Mouse (Mus musculus) forebrain, embryonic 14.5 days (tissue): ENCODE measurements around the gene Kcnab1. TPM values are rescaled to one million over a fixed set of nuclear protein-coding genes. Genes with fewer than 3 reads are reported as not detected.

Experiments
- ATAC-seq: fragments of 200-750 bp; cut with Nextera tagmentation; 2 replicates; pipeline ENCODE4 v1.8.0; 2017; ENCODE audit warnings: mild to moderate bottlenecking, moderate library complexity
- DNase-seq: peaks from one replicate; pipeline ENCODE4 v3.0.0-alpha.2; 2015; ENCODE audit warnings: low spot score
- H3K27ac ChIP-seq: fragments of 300-500 bp; sonication (generic); 2 replicates; pipeline ENCODE4 v1.5.1; 2014; ENCODE audit warnings: low read depth, mild to moderate bottlenecking, control low read depth, low read length, moderate library complexity
- H3K27me3 ChIP-seq: fragments of 300-500 bp; sonication (generic); replicated peaks from 2 replicates; pipeline ENCODE4 v1.6.1; 2014; ENCODE audit warnings: low read length, control low read depth, mixed read lengths; ENCODE audit not compliant: control insufficient read depth, insufficient read depth
- H3K36me3 ChIP-seq: fragments of 300-500 bp; sonication (generic); 2 replicates; pipeline ENCODE4 v1.6.1; 2014; ENCODE audit warnings: low read length, control low read depth; ENCODE audit not compliant: control insufficient read depth, insufficient read depth
- H3K4me1 ChIP-seq: fragments of 300-500 bp; sonication (generic); 2 replicates; pipeline ENCODE4 v1.6.1; 2014; ENCODE audit warnings: antibody characterized with exemption, low read length, control low read depth; ENCODE audit not compliant: control insufficient read depth, insufficient read depth
- H3K4me2 ChIP-seq: fragments of 300-500 bp; sonication (generic); 2 replicates; pipeline ENCODE4 v1.6.1; 2014; ENCODE audit warnings: mild to moderate bottlenecking, control low read depth, low read length
- H3K4me3 ChIP-seq: fragments of 300-500 bp; sonication (generic); 2 replicates; pipeline ENCODE4 v1.5.1; 2014; ENCODE audit warnings: low read depth, low read length, control low read depth
- H3K9ac ChIP-seq: fragments of 300-500 bp; sonication (generic); 2 replicates; pipeline ENCODE4 v1.6.1; 2014; ENCODE audit warnings: mild to moderate bottlenecking, low read length, control low read depth, moderate library complexity
- H3K9me3 ChIP-seq: fragments of 300-500 bp; sonication (generic); replicated peaks from 2 replicates; pipeline ENCODE4 v1.6.1; 2016; ENCODE audit warnings: low read length, control low read depth, mixed read lengths; ENCODE audit not compliant: control insufficient read depth
- WGBS: fragments of 180-500 bp; shearing (Covaris S2); extraction: QIAGEN DNeasy Blood & Tissue Kit; methylation state at CpG from one replicate; pipeline ENCODE4 v1.1.7; 2014; 5-methylcytosine and 5-hydroxymethylcytosine counted together
- polyA plus RNA-seq: library from polyadenylated mRNA; unstranded; fragments of >200 nt; fragmentation: Nextera tagmentation; extraction: Ambion mirVana; gene quantifications from 2 replicates; pipeline ENCODE4 v1.2.1, GENCODE M21; 2014

Gene Kcnab1
- polyA plus RNA-seq, 1 experiment from 2014 or later = 4.1 TPM

DNA sequence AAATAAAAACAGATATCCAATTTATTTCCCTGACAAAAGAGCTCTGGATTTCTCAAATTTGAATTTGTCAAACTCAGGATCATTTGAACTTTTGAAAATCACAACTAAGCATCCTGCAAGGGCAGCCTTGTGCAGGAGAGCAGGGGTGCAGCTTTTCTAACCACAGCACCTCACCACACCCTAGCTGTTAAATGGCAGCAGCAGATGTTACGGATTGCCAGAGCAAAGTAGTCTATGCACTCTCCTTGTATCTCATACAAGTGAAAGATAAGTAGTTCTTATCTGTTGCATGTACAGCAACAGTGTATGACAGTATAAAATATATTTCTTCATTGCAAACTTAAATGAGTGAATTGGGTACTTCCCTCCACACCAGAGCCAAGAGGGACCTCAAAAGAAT is 20.4 kb downstream of the Kcnab1 start:
- Histone ChIP-seq H3K9me3 (no peaks in the 10 kb centered on the region), H3K27ac (no peak overlapping the region), H3K4me3 (no peak overlapping the region), H3K4me2 (no peak overlapping the region), H3K36me3 (no peaks in the 10 kb centered on the region), H3K27me3 (no peaks in the 10 kb centered on the region), H3K4me1 (no peaks in the 10 kb centered on the region), H3K9ac (no peak overlapping the region)
- DNase-seq = no peak
- 84% methylated on average over 1 of the region's 1 CpGs for WGBS
- no peak for ATAC-seq

DNA sequence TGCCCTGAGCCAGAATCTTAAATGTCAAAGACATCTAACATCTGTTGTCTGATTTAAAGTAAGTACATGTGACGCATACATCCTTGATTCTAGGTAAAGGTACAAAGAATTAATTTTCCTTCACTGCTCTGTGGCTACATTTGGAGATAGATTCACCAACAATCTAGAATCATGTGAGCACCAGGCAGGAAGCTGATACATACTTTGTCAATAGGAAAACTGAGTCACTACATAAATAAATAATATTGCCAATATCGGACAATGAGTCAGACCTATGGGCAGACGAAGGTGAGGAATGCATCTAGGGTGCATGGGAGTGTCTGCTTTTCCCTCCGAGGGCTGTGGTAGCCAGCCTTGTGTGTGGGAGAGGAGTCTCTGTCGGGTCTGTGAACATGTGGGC is 25.7 kb downstream of the Kcnab1 start:
- ATAC-seq = no peak
- Histone ChIP-seq H3K36me3 (no peaks in the 10 kb centered on the region), H3K4me3 (no peak overlapping the region), H3K9me3 (no peaks in the 10 kb centered on the region), H3K9ac (no peak overlapping the region), H3K27ac (no peak overlapping the region), H3K4me1 (no peaks in the 10 kb centered on the region), H3K4me2 (no peak overlapping the region), H3K27me3 (no peaks in the 10 kb centered on the region)
- no peak for DNase-seq
- WGBS = 84% methylated on average over 5 of the region's 5 CpGs

DNA sequence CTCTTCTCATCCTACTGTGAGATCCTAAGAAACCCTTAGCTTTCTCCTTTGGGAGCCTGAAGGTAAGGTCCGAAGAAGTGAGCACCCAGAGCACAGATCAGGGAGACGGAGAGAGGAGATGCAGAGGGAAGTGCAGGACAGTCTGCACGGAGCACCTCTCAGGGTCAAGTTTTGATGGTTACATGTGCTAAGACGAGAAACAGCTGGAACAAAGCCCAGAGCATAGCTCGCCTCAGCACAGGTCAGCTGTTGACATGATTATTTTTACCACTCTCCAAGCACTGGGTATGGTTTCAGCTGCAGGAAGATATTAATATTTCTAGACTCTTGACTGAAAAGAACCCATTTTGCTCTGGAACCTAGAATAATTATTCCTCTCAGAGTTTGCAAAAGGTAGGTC is 27.7 kb downstream of the Kcnab1 start:
- 86% methylated on average over 5 of the region's 5 CpGs for WGBS
- Histone ChIP-seq H3K27me3 (no peaks in the 10 kb centered on the region), H3K4me1 (no peaks in the 10 kb centered on the region), H3K9me3 (no peaks in the 10 kb centered on the region), H3K27ac (no peak overlapping the region), H3K4me2 (no peak overlapping the region), H3K9ac (no peak overlapping the region), H3K4me3 (no peak overlapping the region), H3K36me3 (no peaks in the 10 kb centered on the region)
- no peak for DNase-seq
- ATAC-seq = no peak

DNA sequence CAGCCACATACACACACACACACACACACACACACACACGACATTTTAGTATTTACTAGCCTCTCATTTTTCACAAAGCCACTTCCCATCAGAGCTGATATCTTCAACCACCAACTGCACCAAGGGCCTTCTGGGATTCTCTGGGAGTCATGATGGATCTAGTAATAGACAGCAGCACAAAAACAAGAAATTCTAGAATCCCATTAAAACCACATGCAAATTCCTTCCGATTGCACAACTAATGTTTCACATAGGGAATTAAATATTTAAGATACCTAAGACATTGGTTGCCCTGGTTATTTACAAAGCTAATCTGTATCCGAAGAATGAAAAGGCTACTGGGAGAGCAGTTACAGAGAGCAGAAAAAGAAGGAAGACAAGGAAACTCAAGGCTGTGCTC is 29.6 kb downstream of the Kcnab1 start:
- no peak for ATAC-seq
- DNase-seq = no peak
- H3K4me1 ChIP-seq = no peaks in the 10 kb centered on the region
- H3K27me3 ChIP-seq = no peaks in the 10 kb centered on the region
- H3K36me3 ChIP-seq = no peaks in the 10 kb centered on the region
- 88% methylated on average over 3 of the region's 3 CpGs for WGBS
- H3K4me2 ChIP-seq = no peak overlapping the region
- no peaks in the 10 kb centered on the region for H3K9me3 ChIP-seq
- no peak overlapping the region for H3K4me3 ChIP-seq
- H3K27ac ChIP-seq = no peak overlapping the region
- H3K9ac ChIP-seq = no peak overlapping the region

DNA sequence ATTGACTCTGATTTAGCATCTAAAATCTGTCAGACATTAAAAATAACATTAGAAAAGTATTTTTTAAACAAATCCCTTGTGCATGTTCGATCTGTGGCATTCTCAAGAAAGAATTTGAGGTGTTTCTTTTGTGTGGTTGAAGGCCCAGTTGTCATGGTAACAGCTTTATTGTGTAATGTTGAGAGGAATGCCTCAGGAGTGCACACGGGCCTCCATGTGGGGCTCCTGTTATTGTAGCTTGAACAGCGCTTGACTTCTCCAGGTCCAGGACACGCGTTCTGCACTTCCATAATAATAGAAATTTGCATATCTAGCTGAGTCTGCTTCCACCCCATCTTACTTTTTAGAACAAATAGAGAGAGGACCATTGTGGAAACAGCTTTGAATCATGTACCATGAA is 36.0 kb downstream of the Kcnab1 start:
- peak; percentile 70; the same call in 1 of the 2 replicates for ATAC-seq
- Histone ChIP-seq H3K9me3 (no peaks in the 10 kb centered on the region), H3K27me3 (no peaks in the 10 kb centered on the region), H3K9ac (no peak overlapping the region), H3K4me1 (0 out of 2 replicates have a peak, but pooled peaks cover 4% of the 10 kb centered on the region), H3K27ac (no peak overlapping the region), H3K4me3 (no peak overlapping the region), H3K4me2 (no peak overlapping the region), H3K36me3 (no peaks in the 10 kb centered on the region)
- DNase-seq = peak; percentile 46
- WGBS = 9% methylated on average over 5 of the region's 5 CpGs

DNA sequence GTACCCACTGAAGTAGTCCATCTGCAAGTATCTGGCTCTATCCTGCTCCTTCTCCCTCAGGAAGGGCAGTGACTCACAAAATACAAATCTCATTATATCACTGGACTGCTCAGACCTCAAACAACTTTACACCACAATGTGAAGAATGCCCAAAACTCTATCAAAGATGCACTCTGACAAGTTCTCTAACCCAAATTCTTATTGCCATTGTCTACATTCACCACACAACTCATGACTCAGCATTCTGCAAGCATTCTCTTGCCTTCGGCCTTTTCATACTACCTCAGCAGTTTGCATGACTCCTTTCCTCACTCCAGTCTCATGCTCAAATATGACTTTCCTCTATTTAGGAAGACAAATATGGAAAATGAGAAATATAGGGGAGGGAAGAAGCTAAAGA is 42.6 kb downstream of the Kcnab1 start:
- ATAC-seq (no peak), DNase-seq (no peak)
- Histone ChIP-seq H3K4me2 (no peak overlapping the region), H3K36me3 (no peaks in the 10 kb centered on the region), H3K27me3 (no peaks in the 10 kb centered on the region), H3K9ac (no peak overlapping the region), H3K4me3 (no peak overlapping the region), H3K27ac (no peak overlapping the region), H3K9me3 (no peaks in the 10 kb centered on the region), H3K4me1 (no peaks in the 10 kb centered on the region)
- WGBS = 78% methylated on average over 1 of the region's 1 CpGs

DNA sequence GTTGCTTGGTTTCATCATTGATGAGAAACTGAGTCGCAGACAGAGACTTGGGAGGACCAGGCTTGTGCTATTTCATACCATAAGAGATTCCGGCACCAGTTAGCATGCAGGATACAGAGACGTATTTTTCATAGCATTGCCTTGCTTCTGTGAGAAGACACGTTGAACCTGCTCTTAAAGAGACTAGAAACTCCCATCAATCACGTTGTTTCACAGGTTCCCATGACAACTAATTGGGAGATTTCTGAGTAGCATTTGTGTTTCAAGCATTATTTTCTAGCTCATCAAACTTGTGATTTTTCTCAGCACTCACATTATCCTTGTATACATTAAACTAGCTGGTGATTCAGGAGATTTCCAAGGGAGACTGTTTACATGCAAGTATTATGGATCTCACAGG is 63.8 kb downstream of the Kcnab1 start:
- H3K9ac ChIP-seq = no peak overlapping the region
- H3K9me3 ChIP-seq = no peaks in the 10 kb centered on the region
- DNase-seq = peak; percentile 36
- no peak overlapping the region for H3K4me2 ChIP-seq
- no peak overlapping the region for H3K4me3 ChIP-seq
- no peaks in the 10 kb centered on the region for H3K4me1 ChIP-seq
- WGBS = 61% methylated on average over 5 of the region's 5 CpGs
- no peaks in the 10 kb centered on the region for H3K27me3 ChIP-seq
- no peak overlapping the region for H3K27ac ChIP-seq
- ATAC-seq = peak; percentile 26; the same call in 1 of the 2 replicates
- no peaks in the 10 kb centered on the region for H3K36me3 ChIP-seq

DNA sequence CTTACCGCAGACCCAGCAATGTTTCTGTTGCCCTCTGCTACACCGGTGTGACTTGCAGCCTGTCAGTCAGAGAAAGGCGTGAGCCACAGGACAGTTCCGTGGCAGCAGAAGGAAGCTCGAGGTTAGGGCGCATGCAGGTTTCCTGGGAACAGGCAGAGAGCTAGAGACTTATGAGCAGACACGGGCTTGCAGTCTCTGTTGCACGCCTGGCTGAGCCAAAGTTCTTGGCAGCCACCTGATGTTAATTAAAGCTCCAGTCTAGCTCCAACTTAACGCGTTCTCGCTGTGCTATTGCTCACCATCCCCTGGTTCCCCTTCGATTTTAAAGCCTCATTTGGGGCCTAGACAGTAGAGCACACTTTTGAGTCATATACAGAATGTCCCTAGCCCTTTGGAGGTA is 65.4 kb downstream of the Kcnab1 start:
- Histone ChIP-seq H3K9ac (no peak overlapping the region), H3K27me3 (no peaks in the 10 kb centered on the region), H3K4me1 (no peaks in the 10 kb centered on the region), H3K4me3 (no peak overlapping the region), H3K4me2 (no peak overlapping the region), H3K27ac (no peak overlapping the region), H3K36me3 (no peaks in the 10 kb centered on the region), H3K9me3 (no peaks in the 10 kb centered on the region)
- WGBS = 70% methylated on average over 12 of the region's 12 CpGs
- peak; percentile 56 for DNase-seq
- ATAC-seq = peak; percentile 34; the same call in 1 of the 2 replicates

DNA sequence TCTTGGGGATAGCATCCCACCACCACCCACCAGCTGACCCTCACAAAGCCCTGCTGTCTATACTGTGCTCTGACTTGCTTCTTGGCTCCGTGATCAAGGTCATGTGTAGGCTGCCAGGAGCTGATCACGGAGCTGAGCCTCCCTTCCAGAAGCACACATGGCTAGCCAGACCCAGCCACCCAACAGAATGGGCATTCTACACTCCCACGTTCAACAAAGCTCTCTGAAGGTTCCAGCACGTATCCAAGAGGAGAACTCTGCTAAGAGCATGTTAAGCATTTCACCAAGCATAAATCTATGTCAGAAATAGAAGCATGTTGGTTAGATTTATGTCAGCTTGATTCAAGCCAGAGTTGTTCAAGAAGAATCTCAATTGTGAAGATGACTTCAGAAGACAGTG is 66.6 kb downstream of the Kcnab1 start:
- ATAC-seq (no peak), DNase-seq (no peak)
- no peak overlapping the region for H3K4me3 ChIP-seq
- WGBS = 84% methylated on average over 4 of the region's 4 CpGs
- H3K27me3 ChIP-seq = no peaks in the 10 kb centered on the region
- no peak overlapping the region for H3K27ac ChIP-seq
- H3K4me1 ChIP-seq = no peaks in the 10 kb centered on the region
- H3K9ac ChIP-seq = no peak overlapping the region
- H3K4me2 ChIP-seq = no peak overlapping the region
- H3K9me3 ChIP-seq = no peaks in the 10 kb centered on the region
- H3K36me3 ChIP-seq = no peaks in the 10 kb centered on the region
